Mouse (Mus musculus) hindbrain, embryonic 15.5 days (tissue): ENCODE data around the gene Spon2. TPM values are rescaled to one million over a fixed set of nuclear protein-coding genes. Genes with fewer than 3 reads are reported as not detected.
A peak's percentile ranks its signal among the peaks of the same experiment; 100 is the strongest.

Experiments used
- ATAC-seq: fragments of 200-750 bp; cut with Nextera tagmentation; 2 replicates; pipeline ENCODE4 v1.8.0; 2017; ENCODE audit warnings: low read depth, moderate number of reproducible peaks, moderate TSS enrichment; ENCODE audit not compliant: low FRiP score
- H3K27ac ChIP-seq: fragments of 300-500 bp; sonication (generic); replicated peaks from 2 replicates; pipeline ENCODE4 v1.5.1; 2015; ENCODE audit warnings: mild to moderate bottlenecking, inconsistent platforms
- H3K27me3 ChIP-seq: fragments of 300-500 bp; sonication (generic); 2 replicates; pipeline ENCODE4 v1.6.1; 2015; ENCODE audit warnings: control low read depth, inconsistent platforms
- H3K36me3 ChIP-seq: fragments of 300-500 bp; sonication (generic); 2 replicates; pipeline ENCODE4 v1.6.1; 2015; ENCODE audit warnings: control low read depth, inconsistent platforms
- H3K4me1 ChIP-seq: fragments of 300-500 bp; sonication (generic); replicated peaks from 2 replicates; pipeline ENCODE4 v1.6.1; 2015; ENCODE audit warnings: control low read depth, inconsistent platforms
- H3K4me2 ChIP-seq: fragments of 300-500 bp; sonication (generic); 2 replicates; pipeline ENCODE4 v1.6.1; 2015; ENCODE audit warnings: moderate library complexity, mild to moderate bottlenecking, inconsistent platforms
- H3K4me3 ChIP-seq: fragments of 300-500 bp; sonication (generic); 2 replicates; pipeline ENCODE4 v1.5.1; 2015; ENCODE audit warnings: mild to moderate bottlenecking, inconsistent platforms
- H3K9ac ChIP-seq: fragments of 300-500 bp; sonication (generic); 2 replicates; pipeline ENCODE4 v1.6.1; 2015; ENCODE audit warnings: inconsistent platforms
- H3K9me3 ChIP-seq: fragments of 300-500 bp; sonication (generic); 2 replicates; pipeline ENCODE4 v1.6.1; 2016; ENCODE audit warnings: control low read depth, inconsistent platforms
- WGBS: fragments of 180-500 bp; shearing (Covaris S2); methylation state at CpG from one replicate; pipeline ENCODE4 v1.1.7; 2015; 5-methylcytosine and 5-hydroxymethylcytosine counted together
- polyA plus RNA-seq: library from polyadenylated mRNA; unstranded; fragments of >200 nt; fragmentation: Nextera tagmentation; extraction: Ambion mirVana; gene quantifications from 2 replicates; pipeline ENCODE4 v1.2.1, GENCODE M21; 2015

Spon2 gene
- polyA plus RNA-seq, 1 experiment from 2014 or later, result 4.0 TPM

DNA sequence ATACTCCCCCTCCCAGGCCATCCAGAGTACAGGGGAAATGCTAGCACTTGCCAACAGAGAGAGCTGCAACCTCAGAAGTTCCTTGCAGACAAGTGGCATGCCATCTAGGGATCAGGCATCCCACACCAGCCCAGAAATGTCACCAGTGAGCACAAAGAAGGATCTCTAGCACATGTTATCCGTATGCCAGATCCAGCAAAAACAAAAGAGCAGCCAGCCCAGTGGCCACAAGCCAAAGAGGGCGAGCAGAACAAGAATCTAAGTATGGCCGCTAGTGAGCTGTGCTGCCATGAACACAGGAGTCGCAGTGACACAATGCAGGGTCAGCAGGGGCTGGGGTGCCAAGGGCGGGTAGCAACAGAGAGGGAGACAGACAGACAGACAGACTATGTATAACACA is 12.0 kb upstream of the Spon2 start:
- Histone ChIP-seq H3K4me3 (no peak overlapping the region), H3K27ac (no peak overlapping the region), H3K36me3 (no peaks in the 10 kb centered on the region), H3K9ac (no peak overlapping the region), H3K27me3 (no peaks in the 10 kb centered on the region), H3K4me1 (peaks cover 9% of the 10 kb centered on the region), H3K4me2 (no peak overlapping the region), H3K9me3 (no peaks in the 10 kb centered on the region)
- WGBS, result 45% methylated on average over 5 of the region's 5 CpGs
- ATAC-seq, result no peak

DNA sequence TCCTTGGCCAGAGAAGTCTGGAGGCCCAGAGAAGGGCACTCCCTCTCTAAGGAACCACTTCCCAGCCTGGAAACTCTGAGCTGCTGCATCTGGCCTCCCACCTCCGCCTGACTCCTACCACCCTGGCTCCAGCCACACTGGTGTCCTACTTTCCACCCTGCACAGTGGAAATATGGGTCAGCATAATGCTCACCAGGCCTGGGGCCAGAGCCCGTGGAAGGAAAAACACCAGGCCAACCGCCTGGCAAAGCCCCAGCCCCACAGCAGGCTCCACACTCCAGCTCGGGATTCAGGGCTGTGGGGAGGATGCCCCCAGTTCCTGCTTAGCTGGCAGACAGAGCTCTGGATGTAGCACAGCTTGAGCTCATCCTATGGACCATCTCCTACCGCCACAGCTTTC is 10.2 kb upstream of the Spon2 start:
- Histone ChIP-seq H3K4me1 (peaks cover 9% of the 10 kb centered on the region), H3K27ac (0 out of 2 replicates have a peak overlapping the region, but pooled peaks have one; percentile 10), H3K27me3 (no peaks in the 10 kb centered on the region), H3K4me2 (no peak overlapping the region), H3K36me3 (no peaks in the 10 kb centered on the region), H3K9ac (no peak overlapping the region), H3K9me3 (no peaks in the 10 kb centered on the region), H3K4me3 (no peak overlapping the region)
- no peak for ATAC-seq
- WGBS, result 43% methylated on average over 5 of the region's 5 CpGs

DNA sequence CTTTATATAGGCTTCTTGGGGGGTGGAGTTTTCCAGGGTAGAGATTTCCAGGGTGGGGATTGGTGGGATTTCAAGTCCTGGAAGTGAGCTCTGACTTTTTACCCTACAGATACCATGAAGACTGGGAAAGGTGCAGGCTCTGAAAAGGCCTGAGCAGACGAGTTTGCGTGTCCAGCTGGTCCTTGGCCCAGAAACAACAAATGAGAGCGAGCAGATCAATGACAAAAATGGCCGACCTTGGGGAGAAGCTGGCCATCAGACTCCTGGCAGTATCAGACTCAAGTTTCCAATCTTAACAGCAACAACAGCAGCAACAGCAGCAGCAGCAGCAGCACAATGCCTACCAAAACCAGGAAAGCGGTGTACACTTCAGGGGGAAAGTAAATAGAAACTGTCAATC is 7.4 kb upstream of the Spon2 start:
- H3K4me1 ChIP-seq, result peaks cover 9% of the 10 kb centered on the region
- WGBS, result 85% methylated on average over 5 of the region's 5 CpGs
- H3K27me3 ChIP-seq, result no peaks in the 10 kb centered on the region
- H3K4me3 ChIP-seq, result no peak overlapping the region
- H3K36me3 ChIP-seq, result no peaks in the 10 kb centered on the region
- H3K9me3 ChIP-seq, result no peaks in the 10 kb centered on the region
- no peak for ATAC-seq
- H3K27ac ChIP-seq, result no peak overlapping the region
- H3K9ac ChIP-seq, result no peak overlapping the region
- H3K4me2 ChIP-seq, result no peak overlapping the region

DNA sequence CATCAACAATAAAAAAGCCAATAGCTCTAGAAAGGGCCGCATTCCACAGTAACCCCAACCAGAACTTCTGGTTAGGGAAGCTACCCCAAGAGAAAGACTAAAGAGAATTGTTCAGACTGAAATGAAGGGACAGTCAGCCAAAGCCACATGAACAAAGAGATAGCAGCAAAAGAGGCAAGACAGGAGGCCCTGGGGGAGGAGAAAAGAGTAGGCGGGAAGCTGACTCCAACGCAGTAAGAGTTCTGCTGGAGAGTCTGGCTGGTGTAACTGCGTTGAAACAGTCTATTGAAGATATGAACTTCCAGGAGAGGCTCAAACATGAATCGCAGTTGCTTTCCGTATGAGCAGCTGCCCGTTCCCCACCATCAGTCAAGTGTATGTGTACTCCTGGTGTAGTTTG is 6.2 kb upstream of the Spon2 start:
- no peak overlapping the region for H3K4me2 ChIP-seq
- H3K27ac ChIP-seq, result no peak overlapping the region
- H3K27me3 ChIP-seq, result no peaks in the 10 kb centered on the region
- H3K4me3 ChIP-seq, result no peak overlapping the region
- no peaks in the 10 kb centered on the region for H3K9me3 ChIP-seq
- H3K36me3 ChIP-seq, result no peaks in the 10 kb centered on the region
- ATAC-seq, result no peak
- peaks cover 9% of the 10 kb centered on the region for H3K4me1 ChIP-seq
- WGBS, result 78% methylated on average over 7 of the region's 7 CpGs
- no peak overlapping the region for H3K9ac ChIP-seq

DNA sequence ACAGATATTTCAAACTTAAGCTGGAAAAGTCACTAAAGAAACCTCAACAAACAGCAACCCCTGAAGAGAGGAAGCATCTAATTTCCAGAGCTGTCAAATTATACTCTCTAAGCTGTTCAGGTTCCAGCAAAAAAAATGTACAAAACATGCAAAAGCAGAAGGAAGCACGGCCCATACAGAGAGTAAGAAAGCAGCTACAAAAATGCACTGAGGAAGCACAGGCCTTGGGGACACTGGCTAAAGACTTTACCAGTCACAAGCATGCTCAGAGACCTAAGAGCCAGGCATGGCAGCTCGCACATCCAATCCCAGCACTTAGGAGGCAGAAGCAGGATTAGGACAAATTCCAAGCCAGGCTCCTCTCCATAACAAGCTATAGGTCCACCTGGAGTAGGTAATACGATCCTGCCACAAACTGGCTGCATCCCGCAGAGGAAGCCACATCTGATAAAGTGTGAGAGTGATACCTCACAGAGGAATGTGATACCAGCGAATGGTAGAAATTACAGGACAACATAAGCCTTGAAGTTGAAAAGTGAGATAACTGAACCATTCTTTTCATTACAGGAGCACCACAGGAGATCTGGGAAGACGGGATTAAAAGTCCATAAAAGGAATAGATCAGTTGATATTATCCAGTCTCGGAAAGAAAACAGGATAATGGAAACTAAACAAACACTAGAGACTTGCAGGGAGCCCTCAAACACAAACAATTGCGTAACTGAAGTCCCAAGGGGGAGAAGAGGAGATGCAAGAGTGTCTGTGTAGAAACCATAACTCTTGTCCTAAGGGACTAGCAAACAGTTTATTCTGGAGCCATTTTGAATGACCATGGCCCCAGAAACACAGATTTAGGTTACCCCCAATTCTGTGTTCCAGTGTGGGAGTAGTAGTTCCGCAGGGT is 4.8 kb upstream of the Spon2 start:
- ATAC-seq, result no peak
- no peak overlapping the region for H3K4me2 ChIP-seq
- H3K4me1 ChIP-seq, result peaks cover 6% of the 10 kb centered on the region
- no peak overlapping the region for H3K4me3 ChIP-seq
- H3K27me3 ChIP-seq, result no peaks in the 10 kb centered on the region
- H3K9ac ChIP-seq, result no peak overlapping the region
- 75% methylated on average over 9 of the region's 9 CpGs for WGBS
- no peak overlapping the region for H3K27ac ChIP-seq
- H3K36me3 ChIP-seq, result no peaks in the 10 kb centered on the region
- no peaks in the 10 kb centered on the region for H3K9me3 ChIP-seq

DNA sequence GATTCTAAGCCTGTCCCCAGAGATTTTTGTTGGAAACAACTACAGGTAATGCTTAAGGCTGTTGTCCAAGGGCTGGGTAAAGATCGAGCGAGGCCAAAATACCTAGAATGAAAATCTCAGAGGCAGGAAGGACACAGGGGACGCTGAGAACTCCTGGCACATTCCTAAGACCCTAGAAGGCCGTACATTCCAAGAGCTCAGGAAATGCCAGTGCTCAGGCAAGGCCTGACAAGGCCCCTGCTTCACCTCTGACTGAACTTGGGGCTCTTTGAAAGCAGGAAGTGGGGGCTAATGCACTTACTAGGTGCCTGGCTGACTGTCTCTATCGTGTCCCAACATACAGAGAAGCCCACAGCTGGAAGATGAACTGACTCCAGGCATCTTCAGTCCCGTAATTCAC is 4.1 kb upstream of the Spon2 start:
- 79% methylated on average over 6 of the region's 6 CpGs for WGBS
- no peak for ATAC-seq
- Histone ChIP-seq H3K9ac (no peak overlapping the region), H3K9me3 (no peaks in the 10 kb centered on the region), H3K4me3 (no peak overlapping the region), H3K27me3 (no peaks in the 10 kb centered on the region), H3K36me3 (no peaks in the 10 kb centered on the region), H3K4me2 (no peak overlapping the region), H3K4me1 (peaks cover 6% of the 10 kb centered on the region; the same call in 1 of the 2 replicates), H3K27ac (no peak overlapping the region)

DNA sequence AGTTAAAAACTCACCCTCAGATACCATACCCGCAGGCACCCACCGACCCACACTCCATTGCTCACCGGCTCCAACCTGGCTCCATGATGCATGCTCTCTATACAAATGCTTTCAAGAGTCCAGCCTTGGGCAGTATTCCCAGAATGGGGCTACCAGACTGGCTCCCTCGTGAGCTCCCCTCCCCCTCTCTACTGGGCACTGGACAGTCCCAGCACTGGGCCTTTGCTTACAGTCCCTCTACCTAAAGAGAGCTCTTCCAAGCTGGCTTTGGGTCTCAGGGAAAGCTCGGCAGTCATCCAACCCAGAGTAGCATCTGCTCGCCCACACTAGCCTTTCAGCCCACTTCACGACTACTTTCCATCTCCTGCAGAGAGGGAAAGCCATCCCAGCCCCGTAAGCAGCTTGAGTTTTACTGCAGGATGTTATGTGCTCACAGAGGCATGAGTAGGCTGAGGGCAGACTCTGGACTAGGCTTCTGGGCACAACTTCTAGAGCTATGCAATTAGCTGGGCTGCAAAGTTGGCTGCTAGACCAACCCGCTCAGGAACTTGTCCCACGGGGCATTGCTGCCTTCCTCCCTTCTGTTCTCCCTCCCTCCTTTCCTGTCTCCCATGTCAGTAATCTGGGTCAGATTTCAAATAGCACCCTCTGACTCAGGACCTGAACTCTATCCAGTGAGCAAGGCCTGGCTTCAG is 2.2 kb upstream of the Spon2 start:
- Histone ChIP-seq H3K36me3 (no peaks in the 10 kb centered on the region), H3K9ac (no peak overlapping the region), H3K9me3 (no peaks in the 10 kb centered on the region), H3K4me2 (no peak overlapping the region), H3K4me3 (no peak overlapping the region), H3K27me3 (no peaks in the 10 kb centered on the region), H3K4me1 (peaks cover 6% of the 10 kb centered on the region; the same call in 1 of the 2 replicates), H3K27ac (no peak overlapping the region)
- 74% methylated on average over 10 of the region's 10 CpGs for WGBS
- peak; percentile 54; the same call in 1 of the 2 replicates for ATAC-seq

DNA sequence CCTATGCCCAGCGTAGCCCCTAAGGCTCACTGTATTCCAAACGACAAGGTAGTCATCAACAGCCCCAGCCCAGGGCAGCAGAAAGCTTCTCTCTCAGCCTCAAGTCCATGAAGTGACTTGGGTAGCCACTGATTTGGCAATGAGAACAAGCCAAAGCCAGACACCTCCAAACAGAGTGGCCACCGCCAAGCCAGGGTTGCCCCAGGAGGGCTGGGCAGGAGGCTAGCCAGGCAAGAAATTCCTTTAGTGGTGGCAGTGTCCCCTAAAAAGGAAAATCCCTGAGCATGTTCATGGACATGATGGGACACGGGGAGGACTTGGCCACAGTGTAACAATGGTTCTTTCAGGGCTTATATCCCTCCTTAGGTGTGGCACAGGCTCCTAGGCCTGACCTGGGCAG is 1.6 kb upstream of the Spon2 start:
- peaks cover 6% of the 10 kb centered on the region; the same call in 1 of the 2 replicates for H3K4me1 ChIP-seq
- no peak for ATAC-seq
- whole genome bisulfite sequencing, result 96% methylated on average over 4 of the region's 4 CpGs
- no peaks in the 10 kb centered on the region for H3K9me3 ChIP-seq
- H3K9ac ChIP-seq, result no peak overlapping the region
- no peak overlapping the region for H3K4me3 ChIP-seq
- H3K27me3 ChIP-seq, result no peaks in the 10 kb centered on the region
- H3K27ac ChIP-seq, result no peak overlapping the region
- H3K36me3 ChIP-seq, result no peaks in the 10 kb centered on the region
- no peak overlapping the region for H3K4me2 ChIP-seq

DNA sequence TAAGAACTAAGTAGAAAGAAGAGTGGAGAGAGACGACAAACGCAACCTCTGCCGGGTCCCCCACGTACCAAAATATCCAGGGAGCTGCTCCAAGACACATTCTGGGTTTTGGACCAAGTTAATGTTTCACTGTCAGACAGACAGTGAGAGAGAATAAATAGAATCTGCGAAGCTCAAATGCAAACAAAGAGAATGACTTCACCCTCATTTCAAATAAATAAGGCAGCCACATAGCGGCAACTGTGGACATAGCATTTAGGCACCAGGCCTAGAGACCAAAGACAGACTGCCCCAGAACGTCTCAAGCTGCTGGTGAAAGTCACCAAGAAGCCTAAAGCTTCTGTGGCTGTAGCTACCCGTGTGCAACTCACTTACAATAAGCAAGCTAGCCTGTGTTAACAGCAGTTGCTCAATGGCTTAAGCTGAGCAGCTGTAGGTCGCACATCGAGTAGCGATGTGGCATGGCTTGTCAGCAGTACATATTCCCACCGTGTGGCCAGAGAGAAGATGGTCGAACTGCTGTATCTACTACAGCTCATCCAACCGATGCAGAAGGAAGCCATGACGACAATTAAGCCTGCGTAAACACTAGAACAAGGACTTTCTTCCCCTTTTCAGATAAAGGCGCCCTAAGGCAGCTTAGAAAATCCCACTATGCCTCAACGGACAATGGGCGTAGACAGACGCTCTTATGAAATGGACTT is 643 bp upstream of the Spon2 start:
- H3K4me2 ChIP-seq, result no peak overlapping the region
- ATAC-seq, result no peak
- no peak overlapping the region for H3K9ac ChIP-seq
- H3K4me3 ChIP-seq, result no peak overlapping the region
- H3K4me1 ChIP-seq, result peaks cover 6% of the 10 kb centered on the region; the same call in 1 of the 2 replicates
- 74% methylated on average over 20 of the region's 20 CpGs for WGBS
- H3K27ac ChIP-seq, result no peak overlapping the region
- H3K36me3 ChIP-seq, result no peaks in the 10 kb centered on the region
- no peaks in the 10 kb centered on the region for H3K9me3 ChIP-seq
- H3K27me3 ChIP-seq, result no peaks in the 10 kb centered on the region

DNA sequence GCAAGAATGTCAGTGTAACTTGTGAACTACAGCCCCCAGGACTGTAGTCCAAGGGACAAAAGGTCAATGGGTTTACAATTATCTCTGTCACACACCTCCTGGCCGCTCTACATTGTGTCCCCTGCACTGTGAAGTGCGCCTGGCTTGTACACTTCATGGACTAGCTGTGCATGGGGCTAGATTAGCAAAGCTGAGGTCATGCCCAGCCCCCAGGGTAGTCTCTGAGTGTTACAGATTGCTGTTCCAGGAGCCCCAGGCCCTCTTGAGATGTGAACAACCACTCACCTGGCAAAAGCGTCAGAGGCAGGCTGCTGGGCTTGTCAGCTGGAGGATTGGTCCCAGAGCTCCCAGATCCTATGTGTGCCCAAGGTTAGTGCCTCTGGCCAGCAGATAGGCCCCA is 592 bp downstream of the Spon2 start:
- no peak overlapping the region for H3K4me3 ChIP-seq
- no peak overlapping the region for H3K9ac ChIP-seq
- no peaks in the 10 kb centered on the region for H3K27me3 ChIP-seq
- peaks cover 6% of the 10 kb centered on the region; the same call in 1 of the 2 replicates for H3K4me1 ChIP-seq
- H3K36me3 ChIP-seq, result no peaks in the 10 kb centered on the region
- no peak for ATAC-seq
- no peaks in the 10 kb centered on the region for H3K9me3 ChIP-seq
- 53% methylated on average over 3 of the region's 3 CpGs for WGBS
- no peak overlapping the region for H3K4me2 ChIP-seq
- H3K27ac ChIP-seq, result no peak overlapping the region

DNA sequence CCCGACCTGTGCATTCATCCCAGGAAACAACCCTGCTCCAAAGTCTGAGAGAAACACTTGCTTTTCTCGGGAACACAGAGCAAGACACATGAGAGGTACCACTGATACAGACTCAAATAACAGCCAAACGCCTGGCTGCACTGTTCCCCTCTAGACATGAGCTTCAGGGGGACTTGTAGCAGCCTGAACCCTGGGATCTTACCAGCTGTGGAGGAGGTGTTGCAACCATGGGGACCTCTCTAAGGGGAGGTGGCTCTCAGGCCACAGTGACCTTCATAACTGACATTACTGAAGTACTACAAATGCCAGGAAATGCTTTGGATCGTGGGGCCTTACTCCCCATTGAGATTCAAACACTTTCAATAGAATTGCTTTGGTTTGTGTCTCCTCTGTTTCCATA is 3.5 kb downstream of the Spon2 start:
- Histone ChIP-seq H3K9ac (no peak overlapping the region), H3K27ac (no peak overlapping the region), H3K4me3 (no peak overlapping the region), H3K9me3 (no peaks in the 10 kb centered on the region), H3K27me3 (no peaks in the 10 kb centered on the region), H3K4me1 (peaks cover 6% of the 10 kb centered on the region; the same call in 1 of the 2 replicates), H3K36me3 (no peaks in the 10 kb centered on the region), H3K4me2 (no peak overlapping the region)
- ATAC-seq, result no peak
- 75% methylated on average over 4 of the region's 4 CpGs for WGBS

DNA sequence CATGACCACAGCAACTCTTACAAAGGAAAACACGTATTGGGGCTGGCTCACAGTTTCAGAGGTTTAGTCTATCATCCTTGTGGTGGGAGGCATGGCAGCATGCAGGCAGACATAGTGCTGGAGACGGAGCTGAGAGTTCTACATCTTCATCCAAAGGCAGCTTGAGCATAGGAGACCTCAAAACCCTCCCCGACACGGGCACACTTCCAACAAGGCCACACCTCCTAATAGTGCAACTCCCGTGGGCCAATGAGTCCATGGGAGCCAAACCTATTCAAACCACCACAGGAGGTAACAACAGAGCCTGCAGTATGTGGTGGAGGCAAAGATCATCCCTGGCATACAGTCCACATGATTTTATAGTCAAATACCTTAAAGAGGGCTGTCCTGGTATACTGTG is 7.0 kb downstream of the Spon2 start:
- H3K27ac ChIP-seq, result no peak overlapping the region
- ATAC-seq, result no peak

More for the DNA sequence above, 7.0 kb downstream of the Spon2 start:
- no peaks in the 10 kb centered on the region for H3K36me3 ChIP-seq
- no peak overlapping the region for H3K4me2 ChIP-seq
- H3K4me3 ChIP-seq, result no peak overlapping the region
- WGBS, result 86% methylated on average over 5 of the region's 5 CpGs
- no peaks in the 10 kb centered on the region for H3K4me1 ChIP-seq
- no peaks in the 10 kb centered on the region for H3K9me3 ChIP-seq
- no peak overlapping the region for H3K9ac ChIP-seq
- H3K27me3 ChIP-seq, result no peaks in the 10 kb centered on the region
